Mouse (Mus musculus) stomach, embryonic 15.5 days (tissue): ENCODE data around the gene Fkbp1b. TPM values are rescaled to one million over a fixed set of nuclear protein-coding genes. Genes with fewer than 3 reads are reported as not detected.
"Not testable (repeated sequence)": the region's sequence is repeated elsewhere in the genome, so short reads cannot be mapped to it uniquely, and the experiment has no call there.

Experiments used
- ATAC-seq: fragments of 200-750 bp; cut with Nextera tagmentation; 2 replicates; pipeline ENCODE4 v1.8.0; 2017; ENCODE audit warnings: low read depth, moderate number of reproducible peaks, moderate TSS enrichment; ENCODE audit not compliant: insufficient read depth, low FRiP score
- H3K27ac ChIP-seq: fragments of 300-500 bp; sonication (generic); 2 replicates; pipeline ENCODE4 v1.5.1; 2015; ENCODE audit warnings: mild to moderate bottlenecking, inconsistent platforms
- H3K27me3 ChIP-seq: fragments of 300-500 bp; sonication (generic); replicated peaks from 2 replicates; pipeline ENCODE4 v1.6.1; 2015; ENCODE audit warnings: inconsistent platforms
- H3K36me3 ChIP-seq: fragments of 300-500 bp; sonication (generic); 2 replicates; pipeline ENCODE4 v1.6.1; 2015; ENCODE audit warnings: inconsistent platforms
- H3K4me1 ChIP-seq: fragments of 300-500 bp; sonication (generic); 2 replicates; pipeline ENCODE4 v1.6.1; 2015; ENCODE audit warnings: inconsistent platforms
- H3K4me2 ChIP-seq: fragments of 300-500 bp; sonication (generic); 2 replicates; pipeline ENCODE4 v1.6.1; 2015; ENCODE audit warnings: mild to moderate bottlenecking, inconsistent platforms
- H3K4me3 ChIP-seq: fragments of 300-500 bp; sonication (generic); replicated peaks from 2 replicates; pipeline ENCODE4 v1.5.1; 2015; ENCODE audit warnings: inconsistent platforms
- H3K9ac ChIP-seq: fragments of 300-500 bp; sonication (generic); 2 replicates; pipeline ENCODE4 v1.6.1; 2015; ENCODE audit warnings: inconsistent platforms
- H3K9me3 ChIP-seq: fragments of 300-500 bp; sonication (generic); 2 replicates; pipeline ENCODE4 v1.6.1; 2016; ENCODE audit warnings: inconsistent platforms
- WGBS: fragments of 180-500 bp; shearing (Covaris S2); methylation state at CpG from one replicate; pipeline ENCODE4 v1.1.7; 2015; 5-methylcytosine and 5-hydroxymethylcytosine counted together
- polyA plus RNA-seq: library from polyadenylated mRNA; unstranded; fragments of >200 nt; fragmentation: Nextera tagmentation; extraction: Ambion mirVana; gene quantifications from 2 replicates; pipeline ENCODE4 v1.2.1, GENCODE M21; 2015

The Fkbp1b gene
- polyA plus RNA-seq, 1 experiment from 2014 or later: 12.5 TPM

DNA sequence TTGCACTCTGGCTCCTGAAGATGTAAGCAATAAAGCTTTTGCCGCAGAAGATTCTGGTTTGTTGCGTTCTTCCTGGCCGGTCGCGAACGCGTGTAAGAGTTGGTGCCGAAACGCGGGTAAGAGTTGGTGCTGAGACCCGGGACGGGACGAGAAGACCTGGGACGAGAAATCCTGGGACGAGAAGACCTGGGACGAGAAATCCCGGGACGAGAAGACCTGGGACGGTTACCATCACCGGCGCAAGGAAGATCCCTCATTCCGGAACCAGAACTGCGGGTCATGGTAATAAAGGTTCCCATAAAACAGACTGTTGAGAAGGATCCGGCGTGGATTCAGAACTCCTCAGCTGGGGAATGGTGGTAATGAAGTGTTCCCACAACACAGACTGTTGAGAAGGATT is 53.3 kb downstream of the Fkbp1b start:
- not testable (repeated sequence) for H3K4me2 ChIP-seq, H3K4me3 ChIP-seq, H3K4me1 ChIP-seq, ATAC-seq, H3K9ac ChIP-seq, H3K27ac ChIP-seq, H3K27me3 ChIP-seq, H3K9me3 ChIP-seq, H3K36me3 ChIP-seq
- WGBS: 95% methylated on average over 25 of the region's 25 CpGs

DNA sequence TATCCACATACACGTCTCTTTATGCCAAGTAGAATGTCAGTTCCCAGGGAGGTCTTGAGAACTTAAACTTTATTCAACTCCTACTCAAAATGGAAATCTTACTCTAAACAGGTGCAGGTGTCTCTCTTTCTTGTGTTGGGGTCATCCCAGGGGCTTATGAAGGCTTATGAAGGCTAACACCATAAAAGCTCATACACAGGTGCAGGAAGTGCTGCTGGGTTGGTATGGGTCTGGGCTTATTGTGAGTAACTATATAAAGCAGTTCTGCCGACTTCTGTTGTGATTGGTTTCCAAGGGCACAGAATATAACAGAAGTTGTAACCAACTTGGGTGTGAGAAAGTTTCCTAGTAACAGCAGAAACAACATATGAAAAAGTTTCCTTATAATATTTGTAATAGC is 56.9 kb downstream of the Fkbp1b start:
- Histone ChIP-seq H3K9me3 (no peaks in the 10 kb centered on the region), H3K4me3 (no peak overlapping the region), H3K9ac (no peak overlapping the region), H3K27me3 (no peaks in the 10 kb centered on the region), H3K4me1 (no peaks in the 10 kb centered on the region), H3K36me3 (no peaks in the 10 kb centered on the region), H3K27ac (no peak overlapping the region), H3K4me2 (no peak overlapping the region)
- 58% methylated on average over 2 of the region's 2 CpGs for WGBS
- no peak for ATAC-seq

DNA sequence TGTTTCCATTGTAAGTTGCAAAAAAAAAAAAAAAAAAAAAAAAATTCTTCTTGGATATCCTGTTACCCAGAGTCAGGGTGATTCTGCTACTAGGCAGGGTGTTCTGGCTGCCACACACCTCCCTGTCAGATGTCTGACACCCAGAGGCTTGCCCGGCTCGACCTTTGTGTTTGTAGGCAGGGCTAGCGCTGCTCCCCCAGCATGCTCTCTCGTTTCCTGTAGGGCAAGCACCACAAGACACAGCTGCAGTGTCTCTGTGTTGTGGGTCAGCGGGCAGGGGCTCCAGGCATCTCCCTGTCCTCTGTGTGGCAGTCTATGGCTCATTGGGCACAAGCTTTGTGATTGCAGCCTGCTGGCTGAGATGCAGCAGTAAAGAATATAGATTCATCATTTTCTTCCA is 57.8 kb downstream of the Fkbp1b start:
- H3K36me3 ChIP-seq: no peaks in the 10 kb centered on the region
- H3K4me1 ChIP-seq: no peaks in the 10 kb centered on the region
- no peak overlapping the region for H3K27ac ChIP-seq
- H3K9me3 ChIP-seq: no peaks in the 10 kb centered on the region
- WGBS: 59% methylated on average over 5 of the region's 5 CpGs
- H3K27me3 ChIP-seq: no peaks in the 10 kb centered on the region
- H3K4me2 ChIP-seq: no peak overlapping the region
- no peak overlapping the region for H3K4me3 ChIP-seq
- H3K9ac ChIP-seq: no peak overlapping the region
- no peak for ATAC-seq

Other genes with a start within 250 kb of the Fkbp1b start
- gene Itsn2, start 249.0 kb downstream of the Fkbp1b start, polyA plus RNA-seq: 36.0 and 38.9 TPM in 2 replicates
- gene Gm3625, start 248.7 kb downstream of the Fkbp1b start, polyA plus RNA-seq: not detected in 2 replicates
- 0.28 and 0.44 TPM in 2 replicates for gene Fam228a, start 103.2 kb downstream of the Fkbp1b start, polyA plus RNA-seq
- gene Pfn4, start 72.6 kb downstream of the Fkbp1b start, polyA plus RNA-seq: 1.6 and 2.0 TPM in 2 replicates
- gene Fam228b, start 72.3 kb downstream of the Fkbp1b start, polyA plus RNA-seq: 3.1 and 3.5 TPM in 2 replicates
- 207 and 267 TPM in 2 replicates for gene Sf3b6, start 24.0 kb downstream of the Fkbp1b start, polyA plus RNA-seq
- 14.8 and 14.9 TPM in 2 replicates for gene Wdcp, start 1.7 kb upstream of the Fkbp1b start, polyA plus RNA-seq
- gene Mfsd2b, start 32.8 kb upstream of the Fkbp1b start, polyA plus RNA-seq: 2.9 and 5.0 TPM in 2 replicates
- 31.6 and 32.3 TPM in 2 replicates for gene Ubxn2a, start 66.1 kb upstream of the Fkbp1b start, polyA plus RNA-seq
- 9.3 and 10.8 TPM in 2 replicates for gene Atad2b, start 75.8 kb upstream of the Fkbp1b start, polyA plus RNA-seq